Mouse (Mus musculus) cortical plate, adult 2 months (tissue): ENCODE results near the gene Lancl1. TPM values are rescaled to one million over a fixed set of nuclear protein-coding genes. Genes with fewer than 3 reads are reported as not detected.
A peak's percentile ranks its signal among the peaks of the same experiment; 100 is the strongest.

Experiments
- H3K27ac ChIP-seq: fragments of 200-500 bp; 2 replicates; pipeline ENCODE4 v1.5.1; 2012; ENCODE audit warnings: low read length, control low read depth, inconsistent platforms; ENCODE audit not compliant: insufficient read depth
- H3K4me1 ChIP-seq: fragments of 200-500 bp; 2 replicates; pipeline ENCODE4 v1.6.1; 2011; ENCODE audit warnings: low read length; ENCODE audit not compliant: control insufficient read depth, insufficient read depth
- H3K4me3 ChIP-seq: fragments of 200-500 bp; 2 replicates; pipeline ENCODE4 v1.5.1; 2011; ENCODE audit warnings: mild to moderate bottlenecking, low read length, control low read depth; ENCODE audit not compliant: insufficient read depth
- CTCF ChIP-seq: fragments of 200-500 bp; IDR thresholded peaks from 2 replicates; pipeline ENCODE4 v1.5.1; 2011; ENCODE audit warnings: mild to moderate bottlenecking, control low read depth, low read length; ENCODE audit not compliant: insufficient read depth; ENCODE audit errors: extremely low read depth
- POLR2A ChIP-seq: fragments of 200-500 bp; IDR thresholded peaks from 2 replicates; pipeline ENCODE4 v1.6.1; 2011; ENCODE audit warnings: mild to moderate bottlenecking, low read length, control low read depth; ENCODE audit not compliant: insufficient read depth; ENCODE audit errors: extremely low read depth
- polyA plus RNA-seq: library from polyadenylated mRNA; depleted of rRNA; stranded (reverse); fragments of >200 nt; gene quantifications from 2 replicates; pipeline ENCODE4 v1.2.3, GENCODE M21; 2012; rRNA removed

Lancl1 gene
- 226 and 228 TPM in 2 replicates for polyA plus RNA-seq

GRCm38 (mm10) chr1:67038246-67038987 lies at the start of gene Lancl1:
TSS of gene Lancl1 (minus strand) at chr1:67038872.
- TF ChIP-seq POLR2A, result peak; percentile 87
- TF ChIP-seq CTCF, result no peak
- H3K4me3 ChIP-seq, result peak within 1 kb of the TSS; percentile 66

GRCm38 (mm10) chr1:67079146-67079545 lies 40.5 kb upstream of the Lancl1 start:
- Histone ChIP-seq H3K27ac (no peak overlapping the region), H3K4me1 (no peaks in the 10 kb centered on the region), H3K4me3 (no peak overlapping the region)
- no peak for TF ChIP-seq POLR2A
- no peak for TF ChIP-seq CTCF

More at GRCm38 (mm10) chr1:67038246-67038987, at the start of gene Lancl1:
- Histone ChIP-seq H3K4me1 (no peaks in the 10 kb centered on the region), H3K27ac (peak within 1 kb of the TSS; percentile 64)

- Histone ChIP-seq H3K27ac (no peak overlapping the region), H3K4me1 (no peaks in the 10 kb centered on the region), H3K4me3 (no peak overlapping the region)
- no peak for TF ChIP-seq POLR2A
- no peak for TF ChIP-seq CTCF
These were observed 40.0 kb upstream of the Lancl1 start for GRCm38 (mm10) chr1:67078666-67079065.

DNA sequence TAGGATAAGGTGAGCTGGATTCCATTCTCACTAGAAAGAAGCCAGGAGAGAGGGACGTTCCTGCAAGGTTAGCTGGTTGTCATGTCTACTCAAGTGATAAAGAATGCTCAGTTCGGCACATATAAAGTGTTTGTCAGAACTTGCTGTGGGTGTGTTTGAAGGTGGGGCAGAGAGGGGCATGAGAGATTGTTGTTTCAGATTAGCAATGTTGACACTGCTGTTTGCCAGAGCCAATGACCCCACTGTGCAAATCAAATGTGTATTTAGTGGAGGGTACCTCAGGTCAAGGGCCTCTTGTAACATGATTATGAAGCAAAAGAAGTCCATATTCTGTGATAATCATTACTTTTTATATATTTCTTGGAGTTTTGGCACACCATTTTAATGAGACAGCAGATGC lies 39.1 kb upstream of the Lancl1 start:
- Histone ChIP-seq H3K4me3 (no peak overlapping the region), H3K4me1 (no peaks in the 10 kb centered on the region), H3K27ac (no peak overlapping the region)
- TF ChIP-seq CTCF (no peak), POLR2A (no peak)

GRCm38 (mm10) chr1:67067561-67067960 lies 28.9 kb upstream of the Lancl1 start:
- H3K27ac ChIP-seq, result no peak overlapping the region
- H3K4me1 ChIP-seq, result no peaks in the 10 kb centered on the region
- no peak overlapping the region for H3K4me3 ChIP-seq
- TF ChIP-seq POLR2A (no peak), CTCF (no peak)

DNA sequence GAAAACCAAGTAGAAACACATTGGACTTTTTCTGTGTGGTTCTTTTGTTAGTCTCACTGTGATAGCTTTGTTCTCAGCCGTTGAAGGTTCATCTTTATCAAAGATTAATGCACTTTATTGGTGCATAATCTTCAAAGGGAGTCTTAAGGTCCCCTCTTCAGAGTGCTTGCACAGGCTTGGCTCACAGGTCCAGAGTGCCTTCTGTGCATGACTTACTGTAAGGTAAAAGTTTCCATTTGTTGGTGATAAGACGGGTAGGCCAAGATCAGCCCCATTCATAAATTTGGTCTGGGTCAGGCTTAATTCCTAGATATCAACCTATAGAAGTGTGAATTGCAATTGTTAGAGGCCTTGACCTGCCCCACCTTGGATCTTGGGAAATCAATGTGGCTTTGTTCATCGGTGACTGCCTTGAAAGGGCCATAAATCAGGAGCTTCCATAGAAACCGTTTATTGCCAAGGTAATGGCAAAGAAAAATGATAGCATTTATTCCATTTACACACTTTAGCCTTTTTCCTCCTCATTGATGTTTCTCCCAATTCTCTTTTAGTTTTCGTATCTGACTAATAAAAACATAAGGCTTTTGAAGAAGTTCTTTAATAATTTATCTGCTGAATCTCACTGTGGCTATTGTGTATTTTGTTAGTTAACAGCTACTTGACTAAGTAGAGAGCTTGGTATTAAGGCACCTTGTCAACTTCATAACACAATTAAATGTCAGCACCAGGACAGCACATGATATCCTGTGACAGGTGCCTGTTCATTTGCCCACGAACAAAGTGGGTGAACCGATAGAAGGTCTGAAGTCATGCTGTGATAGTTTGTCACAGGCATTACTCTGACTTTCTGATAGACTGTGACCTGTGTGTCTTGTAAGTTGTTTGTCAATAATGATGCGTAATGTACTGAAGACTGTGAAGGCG lies 26.9 kb upstream of the Lancl1 start:
- TF ChIP-seq CTCF, result no peak
- TF ChIP-seq POLR2A, result no peak
- Histone ChIP-seq H3K27ac (no peak overlapping the region), H3K4me1 (no peaks in the 10 kb centered on the region), H3K4me3 (no peak overlapping the region)

DNA sequence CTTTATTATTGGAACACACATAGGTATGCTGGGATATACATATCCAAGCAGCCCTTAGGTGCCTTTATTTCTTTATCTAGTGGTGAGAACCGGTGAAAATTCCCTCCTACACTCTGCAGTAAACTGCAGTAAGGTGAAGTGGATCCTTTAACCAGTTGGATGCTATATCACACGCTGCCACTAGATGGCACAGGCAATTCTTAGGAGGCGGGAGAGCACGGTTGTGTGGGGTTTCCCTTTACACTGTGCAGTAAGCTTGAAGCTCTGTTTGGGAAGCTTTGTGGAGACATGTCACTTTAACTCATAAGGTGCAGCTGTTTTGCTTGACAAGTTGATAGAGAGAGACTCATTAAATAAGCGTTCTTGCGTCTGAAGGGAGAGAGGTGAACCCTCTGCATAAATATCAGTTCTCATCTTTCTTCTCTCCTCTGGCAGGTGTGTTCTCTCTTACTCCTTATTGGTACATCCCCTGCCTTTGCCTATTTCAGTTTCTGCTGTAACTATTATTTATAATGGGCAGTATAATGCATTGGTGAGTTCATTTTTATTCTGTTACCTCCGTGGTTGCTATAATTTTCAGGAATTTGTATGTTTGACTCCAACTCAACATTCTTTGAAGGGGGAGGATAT lies 22.9 kb upstream of the Lancl1 start:
- no peak overlapping the region for H3K27ac ChIP-seq
- no peak for TF ChIP-seq POLR2A
- peak; percentile 89 for TF ChIP-seq CTCF
- no peak overlapping the region for H3K4me3 ChIP-seq
- H3K4me1 ChIP-seq, result no peaks in the 10 kb centered on the region

DNA sequence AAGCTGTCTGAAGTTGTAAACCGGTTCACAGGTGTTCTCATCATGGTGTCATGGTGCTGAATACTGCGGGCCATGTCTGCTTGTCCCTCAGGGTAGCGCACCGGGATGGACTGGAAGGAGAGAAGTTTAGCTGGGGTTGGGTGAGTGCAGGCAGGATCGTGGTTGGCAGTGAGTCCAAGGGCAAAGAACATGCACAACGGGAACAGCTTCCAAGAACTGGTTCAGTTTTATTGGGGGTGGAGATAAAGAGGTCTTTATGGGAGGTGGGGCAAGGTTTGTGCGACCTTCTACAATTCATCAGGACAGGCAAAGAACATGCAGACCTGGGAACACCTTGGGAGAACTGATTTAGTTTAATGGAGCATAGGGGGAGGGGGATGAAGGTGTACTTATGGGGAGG lies 17.1 kb upstream of the Lancl1 start:
- no peak for TF ChIP-seq POLR2A
- TF ChIP-seq CTCF, result no peak
- H3K4me1 ChIP-seq, result no peaks in the 10 kb centered on the region
- no peak overlapping the region for H3K4me3 ChIP-seq
- no peak overlapping the region for H3K27ac ChIP-seq

GRCm38 (mm10) chr1:67052721-67053120 lies 14.0 kb upstream of the Lancl1 start:
- no peaks in the 10 kb centered on the region for H3K4me1 ChIP-seq
- no peak overlapping the region for H3K4me3 ChIP-seq
- no peak overlapping the region for H3K27ac ChIP-seq
- TF ChIP-seq POLR2A, result no peak
- no peak for TF ChIP-seq CTCF
